Mouse (Mus musculus) E14TG2a.4 (cell line): ENCODE results near the gene Piga.

ENCODE experiments used
- CTCF ChIP-seq: conservative IDR thresholded peaks from 2 replicates; pipeline ENCODE4 v1.5.1; 2014; ENCODE audit warnings: low read length
- POU5F1 ChIP-seq: IDR thresholded peaks from 2 replicates; pipeline ENCODE4 v1.6.1; 2014; ENCODE audit warnings: low read length, borderline replicate concordance

GRCm38 (mm10) chrX:164419471-164419939 is at the start of gene Piga:
- no peak for TF ChIP-seq CTCF
- TF ChIP-seq POU5F1, result no peak
